Mouse (Mus musculus) limb, embryonic 10.5 days (tissue): ENCODE data around the gene Miip. TPM values are rescaled to one million over a fixed set of nuclear protein-coding genes. Genes with fewer than 3 reads are reported as not detected.

ENCODE experiments used
- DNase-seq: peaks from one replicate; pipeline ENCODE4 v3.0.0-alpha.2; 2017; ENCODE audit warnings: low spot score
- H3K27ac ChIP-seq: fragments of 300-500 bp; sonication (generic); 2 replicates; pipeline ENCODE4 v1.5.1; 2016; ENCODE audit warnings: mild to moderate bottlenecking
- H3K27me3 ChIP-seq: fragments of 300-500 bp; sonication (generic); 2 replicates; pipeline ENCODE4 v1.6.1; 2016; ENCODE audit warnings: low read depth, mild to moderate bottlenecking; ENCODE audit not compliant: poor library complexity, severe bottlenecking
- H3K36me3 ChIP-seq: fragments of 300-500 bp; sonication (generic); 2 replicates; pipeline ENCODE4 v1.6.1; 2016; ENCODE audit warnings: mild to moderate bottlenecking, moderate library complexity
- H3K4me1 ChIP-seq: fragments of 300-500 bp; sonication (generic); 2 replicates; pipeline ENCODE4 v1.6.1; 2016
- H3K4me3 ChIP-seq: fragments of 300-500 bp; sonication (generic); 2 replicates; pipeline ENCODE4 v1.5.1; 2016; ENCODE audit warnings: mild to moderate bottlenecking, moderate library complexity
- H3K9me3 ChIP-seq: fragments of 300-500 bp; sonication (generic); replicated peaks from 2 replicates; pipeline ENCODE4 v1.6.1; 2016; ENCODE audit warnings: mild to moderate bottlenecking
- WGBS: fragments of 180-500 bp; shearing (Covaris S2); methylation state at CpG from one replicate; pipeline ENCODE4 v1.1.7; 2016; 5-methylcytosine and 5-hydroxymethylcytosine counted together
- polyA plus RNA-seq: library from polyadenylated mRNA; unstranded; fragments of >200 nt; fragmentation: Nextera tagmentation; extraction: Ambion mirVana; gene quantifications from 2 replicates; pipeline ENCODE4 v1.2.1, GENCODE M21; 2016

Gene Miip
- 57.4 and 64.2 TPM in 2 replicates for polyA plus RNA-seq

DNA sequence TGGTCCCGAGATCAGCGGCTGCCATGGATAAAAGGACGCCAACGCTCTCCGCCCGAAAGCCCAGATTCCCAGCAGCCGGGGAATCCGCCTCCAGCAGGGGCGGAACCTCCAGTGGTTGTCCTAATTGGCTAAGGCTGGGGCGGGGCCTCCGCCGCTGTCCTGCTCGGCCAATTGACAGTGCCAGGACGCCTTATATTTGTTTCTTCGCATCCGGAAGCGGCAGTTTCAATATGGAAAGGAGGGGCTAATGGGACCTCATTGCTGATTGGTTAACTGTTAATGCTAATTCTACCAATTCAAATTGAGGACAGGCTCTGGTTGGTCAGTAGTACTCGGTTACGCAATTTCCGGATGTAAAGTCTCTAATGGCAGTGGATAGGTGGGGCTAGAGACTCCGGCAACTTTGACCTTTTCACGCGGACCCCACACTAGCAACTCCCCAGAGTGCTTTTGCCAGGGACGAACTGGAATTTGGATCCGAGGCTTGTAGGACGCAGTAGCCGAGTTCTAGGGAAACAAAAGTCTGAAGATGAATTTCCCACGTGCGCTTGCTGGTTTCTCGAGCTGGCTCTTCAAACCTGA is at the start of gene Miip, which contains the start of gene Fv1:
Gene Miip (minus strand): TSS at position 367 of the 582 bp plus-strand sequence.
Gene Fv1 (plus strand): TSS at position 530 of the 582 bp plus-strand sequence.
- peak; percentile 92 for DNase-seq
- Histone ChIP-seq H3K36me3 (peaks cover 66% of the 10 kb centered on the region), H3K27ac (peak within 1 kb of the TSS; percentile 89), H3K9me3 (no peaks in the 10 kb centered on the region), H3K4me3 (peak within 1 kb of the TSS; percentile 96), H3K4me1 (peaks cover 23% of the 10 kb centered on the region), H3K27me3 (no peaks in the 10 kb centered on the region)
- 0% methylated on average over 30 of the region's 30 CpGs for WGBS

DNA sequence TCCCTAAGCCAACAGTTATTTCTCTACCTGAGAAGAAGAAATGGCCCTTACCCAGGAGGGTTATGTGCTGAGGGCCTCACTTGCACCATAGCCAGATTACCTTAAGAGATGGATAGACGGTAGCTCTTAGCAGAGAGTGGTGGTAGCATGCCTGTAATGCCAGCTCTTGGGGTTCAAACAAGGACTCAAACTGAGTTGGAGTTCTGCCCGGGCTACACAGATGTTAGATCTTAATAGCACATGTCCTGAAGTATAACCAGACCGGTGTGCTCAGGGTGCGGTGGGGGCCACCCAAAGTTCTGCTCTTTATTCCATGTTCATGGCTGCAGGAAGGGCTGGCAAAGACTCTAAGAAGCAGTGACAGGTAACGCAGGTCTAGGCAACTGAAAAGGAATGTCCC is 40.9 kb upstream of the Miip start:
- 94% methylated on average over 5 of the region's 5 CpGs for WGBS

DNA sequence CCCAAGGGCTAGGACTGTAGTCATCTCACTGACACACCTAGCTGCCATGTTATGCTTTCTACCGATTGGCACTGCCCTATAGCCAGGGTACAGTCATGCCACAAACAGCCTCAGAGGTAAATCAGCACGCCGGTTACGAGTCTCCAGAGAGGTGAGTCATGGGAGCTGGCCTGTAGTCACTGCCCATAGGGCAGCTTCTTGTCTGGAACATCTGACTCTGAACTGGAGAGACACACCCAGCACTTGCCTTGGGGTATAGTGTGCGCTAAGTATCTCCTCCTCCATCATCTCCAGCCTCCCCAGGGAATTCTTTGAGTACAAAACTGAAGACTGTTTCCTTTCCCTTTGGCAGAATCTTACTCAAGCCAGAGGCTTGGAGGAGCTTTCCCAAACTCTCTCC is 37.6 kb upstream of the Miip start:
- no peaks in the 10 kb centered on the region for H3K9me3 ChIP-seq
- H3K4me1 ChIP-seq: peaks cover 11% of the 10 kb centered on the region
- no peak overlapping the region for H3K27ac ChIP-seq
- no peaks in the 10 kb centered on the region for H3K27me3 ChIP-seq
- peaks cover 33% of the 10 kb centered on the region for H3K36me3 ChIP-seq
- no peak overlapping the region for H3K4me3 ChIP-seq
- WGBS: 84% methylated on average over 5 of the region's 5 CpGs
- DNase-seq: no peak

More for the DNA sequence above, 40.9 kb upstream of the Miip start:
- H3K9me3 ChIP-seq: no peaks in the 10 kb centered on the region
- no peak overlapping the region for H3K4me3 ChIP-seq
- H3K27me3 ChIP-seq: no peaks in the 10 kb centered on the region
- no peak for DNase-seq
- H3K4me1 ChIP-seq: peaks cover 4% of the 10 kb centered on the region
- no peak overlapping the region for H3K27ac ChIP-seq
- peaks cover 37% of the 10 kb centered on the region for H3K36me3 ChIP-seq

DNA sequence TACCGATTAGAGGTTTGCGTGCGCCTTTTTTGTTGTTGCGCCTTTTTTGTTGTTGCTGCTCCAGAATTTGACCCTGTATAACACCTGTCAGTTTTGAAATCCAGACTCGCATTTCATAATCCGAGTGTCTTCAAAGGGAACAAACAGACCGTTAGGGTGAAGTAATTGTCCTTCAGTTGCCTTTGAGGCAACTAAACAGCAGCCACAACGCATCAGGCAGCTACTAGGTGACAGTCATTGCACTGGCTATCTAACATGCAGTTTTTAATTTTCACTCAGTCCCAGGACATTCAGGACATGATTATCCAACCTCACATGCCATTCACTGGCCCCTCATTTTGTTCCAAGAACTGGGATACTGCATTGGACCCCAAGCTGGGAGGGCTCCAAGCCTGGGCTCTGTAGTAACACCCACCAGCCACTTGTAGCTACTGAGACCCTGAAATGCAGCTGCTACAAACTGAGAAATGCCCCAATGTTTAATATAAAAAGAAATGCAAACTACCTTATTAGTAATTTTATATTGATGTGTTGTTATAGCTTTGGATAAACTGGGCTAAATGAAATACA is 36.6 kb upstream of the Miip start:
- Histone ChIP-seq H3K27me3 (no peaks in the 10 kb centered on the region), H3K4me3 (peak overlapping the region; percentile 95), H3K4me1 (peaks cover 11% of the 10 kb centered on the region), H3K36me3 (peaks cover 32% of the 10 kb centered on the region), H3K27ac (peak overlapping the region; percentile 99), H3K9me3 (no peaks in the 10 kb centered on the region)
- no peak for DNase-seq
- WGBS: 4% methylated on average over 8 of the region's 8 CpGs

DNA sequence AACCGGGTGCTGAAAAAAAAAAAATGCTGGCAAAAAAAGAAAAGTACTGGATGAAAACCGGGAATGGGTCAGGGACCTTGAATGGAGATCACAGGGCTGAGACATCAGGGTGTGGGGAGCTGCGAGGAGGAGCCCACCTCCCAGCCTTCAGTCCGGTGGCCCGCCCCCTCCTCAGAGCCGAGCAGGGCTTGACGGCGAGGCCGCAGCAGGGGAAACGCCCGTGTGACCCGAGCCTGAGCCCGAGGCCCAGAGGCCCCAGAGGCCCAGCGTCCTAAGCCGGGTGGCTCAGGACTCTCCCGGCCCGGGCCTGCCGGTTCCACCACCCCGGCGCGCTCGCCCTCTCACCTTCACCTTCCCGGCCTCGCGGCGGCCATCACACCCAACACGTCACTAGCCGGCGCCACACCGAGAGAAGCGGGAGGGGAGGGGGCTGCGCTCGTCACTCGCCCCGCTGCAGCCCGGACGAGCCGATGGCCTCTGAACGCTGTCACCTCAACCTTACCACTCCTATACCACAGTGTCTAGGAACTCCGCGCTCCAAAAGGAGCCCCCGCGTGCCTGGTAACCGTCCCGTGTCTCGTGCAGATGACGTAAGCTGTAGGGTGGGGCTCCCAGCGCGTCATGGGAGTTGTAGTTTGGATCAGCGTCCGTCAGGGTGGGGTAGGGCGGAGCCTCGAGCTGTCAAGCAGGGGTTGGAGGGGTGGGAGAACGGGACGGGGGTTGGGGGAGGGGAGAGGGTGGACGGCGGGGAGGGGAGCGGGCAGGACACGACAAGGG is 35.9 kb upstream of the Miip start, which contains the start of gene Mfn2:
Gene Mfn2 (minus strand): TSS at position 392 of the 777 bp plus-strand sequence.
- WGBS: under 1% methylated on average over 59 of the region's 59 CpGs
- Histone ChIP-seq H3K4me3 (peak within 1 kb of the TSS; percentile 95), H3K27me3 (no peaks in the 10 kb centered on the region), H3K27ac (peak within 1 kb of the TSS; percentile 99), H3K36me3 (peaks cover 32% of the 10 kb centered on the region), H3K9me3 (no peaks in the 10 kb centered on the region), H3K4me1 (peaks cover 11% of the 10 kb centered on the region)
- peak; percentile 92 for DNase-seq

DNA sequence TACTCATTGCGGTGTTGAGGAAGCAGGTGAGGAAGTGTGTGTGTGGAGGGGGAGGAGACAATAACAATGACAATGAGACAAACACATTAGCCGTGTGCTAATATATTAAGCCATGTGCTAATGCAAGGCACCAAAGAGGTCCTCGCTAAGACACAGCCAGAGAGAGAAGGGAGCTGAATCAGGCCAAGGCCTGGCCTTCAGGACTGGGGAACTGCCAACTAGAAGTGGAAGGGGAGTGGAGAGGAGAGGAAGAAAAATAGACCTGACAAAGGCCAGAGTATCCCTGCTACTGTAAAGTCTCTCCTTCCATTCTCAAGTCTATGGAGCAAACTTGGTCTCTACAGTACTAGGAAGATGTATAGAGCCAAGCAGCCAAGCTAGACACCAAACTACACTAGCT is 35.0 kb upstream of the Miip start:
- Histone ChIP-seq H3K27ac (no peak overlapping the region), H3K4me1 (peaks cover 11% of the 10 kb centered on the region)
- WGBS: 79% methylated on average over 3 of the region's 3 CpGs

DNA sequence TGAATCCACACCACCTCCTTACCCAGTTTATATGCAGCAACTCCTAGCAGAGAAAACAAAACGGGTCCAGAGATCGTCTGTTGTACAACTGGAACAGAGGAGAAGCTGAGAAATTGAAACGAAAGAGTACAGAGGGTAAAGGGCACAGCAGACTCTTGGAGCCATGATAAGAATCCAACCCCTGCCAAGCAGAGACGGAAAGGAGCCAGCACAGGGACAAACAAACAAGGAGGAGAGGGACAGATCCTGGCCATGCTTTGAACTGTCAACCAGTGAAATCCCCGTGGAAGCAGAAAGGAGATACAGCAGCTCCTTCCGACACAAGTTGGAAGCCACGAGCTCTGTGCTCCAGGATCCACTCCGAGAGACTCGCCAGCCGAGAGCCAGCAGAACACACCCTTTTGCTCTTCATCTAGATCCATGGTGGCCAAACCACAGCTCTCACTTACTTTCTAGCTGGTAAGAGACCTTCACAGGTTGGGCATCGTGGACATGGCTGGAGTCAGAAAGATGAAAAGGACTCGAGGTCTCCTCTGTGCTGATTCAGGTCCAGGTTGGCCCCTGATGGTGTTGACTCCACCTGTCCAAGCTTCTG is 34.4 kb upstream of the Miip start:
- Histone ChIP-seq H3K4me1 (peaks cover 11% of the 10 kb centered on the region), H3K27me3 (no peaks in the 10 kb centered on the region), H3K27ac (no peak overlapping the region), H3K9me3 (no peaks in the 10 kb centered on the region), H3K4me3 (peak overlapping the region; percentile 95; the same call in 1 of the 2 replicates), H3K36me3 (peaks cover 47% of the 10 kb centered on the region)
- DNase-seq: no peak
- WGBS: 94% methylated on average over 12 of the region's 12 CpGs

More for the DNA sequence above, 35.0 kb upstream of the Miip start:
- no peaks in the 10 kb centered on the region for H3K27me3 ChIP-seq
- peak overlapping the region; percentile 95 for H3K4me3 ChIP-seq
- no peaks in the 10 kb centered on the region for H3K9me3 ChIP-seq
- DNase-seq: no peak
- peaks cover 41% of the 10 kb centered on the region for H3K36me3 ChIP-seq

DNA sequence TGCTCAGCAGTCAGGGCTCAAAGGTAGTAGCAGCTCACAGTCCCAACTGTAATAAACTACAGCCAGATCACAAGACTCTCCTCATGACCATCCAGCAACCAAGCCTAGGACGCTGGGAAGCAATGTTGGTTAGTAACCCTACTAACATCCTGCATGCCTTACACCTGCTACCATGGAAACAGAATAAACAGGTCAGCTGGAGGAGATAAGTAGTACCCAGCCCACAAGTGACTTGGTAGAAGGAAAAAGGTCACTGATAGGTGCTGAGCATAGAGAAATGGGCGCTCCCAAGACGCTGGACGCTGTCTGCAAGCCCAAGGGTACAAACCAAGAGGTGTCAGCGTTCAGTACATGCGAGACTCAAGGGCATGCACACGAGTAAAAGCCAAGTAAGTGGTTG is 31.8 kb upstream of the Miip start:
- Histone ChIP-seq H3K36me3 (peaks cover 72% of the 10 kb centered on the region), H3K4me1 (peaks cover 11% of the 10 kb centered on the region), H3K27ac (no peak overlapping the region), H3K4me3 (no peak overlapping the region), H3K27me3 (no peaks in the 10 kb centered on the region), H3K9me3 (no peaks in the 10 kb centered on the region)
- 88% methylated on average over 7 of the region's 7 CpGs for WGBS
- no peak for DNase-seq

DNA sequence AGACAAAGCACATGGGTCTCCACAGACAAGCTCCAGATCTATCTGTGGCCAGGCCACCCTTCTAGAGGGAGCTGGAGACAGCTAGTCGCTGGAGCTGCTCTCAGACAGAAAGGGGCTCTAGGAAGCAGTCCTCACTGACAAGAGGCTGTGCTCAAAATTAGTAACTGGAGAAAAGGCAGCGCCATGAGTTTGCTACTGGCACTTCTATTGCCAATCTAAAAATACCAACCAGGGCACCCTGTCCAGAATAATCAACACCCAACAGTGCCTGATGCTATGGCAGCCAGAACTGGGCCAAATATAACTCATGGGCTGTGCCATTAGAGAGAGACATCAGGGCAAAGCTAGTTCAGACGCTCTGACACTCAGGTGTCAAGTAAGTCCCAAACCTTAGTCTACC is 28.7 kb upstream of the Miip start:
- no peaks in the 10 kb centered on the region for H3K27me3 ChIP-seq
- H3K4me3 ChIP-seq: no peak overlapping the region
- H3K36me3 ChIP-seq: peaks cover 93% of the 10 kb centered on the region
- no peaks in the 10 kb centered on the region for H3K9me3 ChIP-seq
- WGBS: 82% methylated on average over 3 of the region's 3 CpGs
- H3K4me1 ChIP-seq: no peaks in the 10 kb centered on the region
- H3K27ac ChIP-seq: no peak overlapping the region
- DNase-seq: no peak

DNA sequence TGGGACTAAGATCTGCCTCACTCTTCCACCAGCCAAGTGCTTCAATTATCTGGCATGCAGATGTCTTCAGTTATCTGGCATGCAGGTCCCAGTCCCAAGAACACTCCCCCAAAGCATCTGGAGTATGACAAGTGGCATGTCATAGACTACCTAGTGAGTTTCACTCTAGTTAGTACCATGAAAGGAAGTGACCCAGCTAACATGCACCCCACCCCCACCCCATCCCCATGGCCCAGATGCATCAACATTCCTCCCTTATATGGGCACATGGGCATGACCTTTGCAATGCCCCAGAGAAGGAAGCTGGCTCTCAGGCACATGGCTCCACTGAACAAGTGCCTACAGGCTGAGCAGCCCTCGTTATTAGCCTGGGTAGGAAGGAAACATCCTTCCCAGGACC is 27.8 kb upstream of the Miip start:
- H3K9me3 ChIP-seq: no peaks in the 10 kb centered on the region
- H3K36me3 ChIP-seq: peaks cover 95% of the 10 kb centered on the region
- H3K27ac ChIP-seq: no peak overlapping the region
- DNase-seq: no peak
- no peaks in the 10 kb centered on the region for H3K4me1 ChIP-seq
- H3K4me3 ChIP-seq: no peak overlapping the region
- 60% methylated on average over 1 of the region's 1 CpGs for WGBS
- H3K27me3 ChIP-seq: no peaks in the 10 kb centered on the region

DNA sequence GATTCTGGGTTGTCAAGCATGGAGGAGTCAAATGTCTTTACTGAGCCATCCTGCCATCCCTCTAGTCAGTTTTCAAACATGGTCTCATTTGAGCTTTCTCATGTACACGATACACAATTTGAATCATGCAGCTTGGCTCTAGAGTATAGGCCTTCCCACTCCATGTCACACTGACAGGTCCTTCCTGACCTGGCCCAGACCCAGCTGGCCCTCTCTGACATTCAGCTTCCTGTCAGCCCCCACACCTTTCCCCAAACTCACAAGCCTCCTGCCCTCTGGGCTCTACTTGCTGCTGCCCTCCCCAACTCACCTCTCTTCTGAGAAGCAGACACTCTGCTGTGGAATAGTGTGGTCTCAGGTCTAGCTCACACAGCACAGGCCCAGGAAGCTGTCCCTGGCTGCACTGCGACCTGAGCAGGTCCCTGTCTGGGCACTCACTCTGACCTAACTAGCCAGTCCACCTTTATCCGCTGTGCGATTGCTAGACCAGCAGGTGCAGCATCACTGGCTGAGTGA is 27.3 kb upstream of the Miip start:
- Histone ChIP-seq H3K36me3 (peaks cover 99% of the 10 kb centered on the region), H3K27ac (no peak overlapping the region), H3K4me1 (no peaks in the 10 kb centered on the region), H3K4me3 (no peak overlapping the region), H3K27me3 (no peaks in the 10 kb centered on the region), H3K9me3 (no peaks in the 10 kb centered on the region)
- DNase-seq: no peak
- 91% methylated on average over 4 of the region's 4 CpGs for WGBS

DNA sequence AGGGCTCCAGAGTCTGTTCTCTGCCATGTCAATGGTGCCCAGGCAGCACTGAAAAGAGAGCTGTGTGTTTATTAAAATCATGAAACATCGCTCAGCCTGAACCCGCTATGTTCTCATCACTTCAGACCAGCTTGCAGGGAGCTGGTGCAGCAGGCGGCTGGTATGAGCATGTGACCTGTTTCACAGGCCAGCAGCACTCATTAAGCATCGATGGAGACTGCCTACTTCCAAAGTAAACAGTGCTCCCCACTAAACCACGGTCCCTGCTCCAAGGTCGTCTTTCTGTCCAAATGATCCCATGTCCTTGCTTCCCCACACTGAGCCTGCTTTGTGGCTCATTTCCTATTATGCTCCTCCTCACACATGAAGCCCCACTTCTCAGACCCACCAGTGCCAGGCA is 21.7 kb upstream of the Miip start:
- 95% methylated on average over 6 of the region's 6 CpGs for WGBS
- DNase-seq: no peak
- H3K4me3 ChIP-seq: no peak overlapping the region
- H3K27me3 ChIP-seq: no peaks in the 10 kb centered on the region
- H3K4me1 ChIP-seq: no peaks in the 10 kb centered on the region
- no peak overlapping the region for H3K27ac ChIP-seq
- H3K9me3 ChIP-seq: no peaks in the 10 kb centered on the region
- peaks cover 94% of the 10 kb centered on the region for H3K36me3 ChIP-seq
